Mouse (Mus musculus) neural tube, embryonic 12.5 days (tissue): Measurements from ENCODE around the gene Sap18b. TPM values are rescaled to one million over a fixed set of nuclear protein-coding genes. Genes with fewer than 3 reads are reported as not detected.
A peak's percentile ranks its signal among the peaks of the same experiment; 100 is the strongest.

ENCODE experiments used
- ATAC-seq: fragments of 200-750 bp; cut with Nextera tagmentation; 2 replicates; pipeline ENCODE4 v1.8.0; 2017; ENCODE audit warnings: low read depth, mild to moderate bottlenecking, moderate TSS enrichment, moderate library complexity; ENCODE audit not compliant: low FRiP score
- H3K27ac ChIP-seq: fragments of 300-500 bp; sonication (generic); 2 replicates; pipeline ENCODE4 v1.5.1; 2016
- H3K27me3 ChIP-seq: fragments of 300-500 bp; sonication (generic); replicated peaks from 2 replicates; pipeline ENCODE4 v1.6.1; 2016; ENCODE audit warnings: mild to moderate bottlenecking
- H3K36me3 ChIP-seq: fragments of 300-500 bp; sonication (generic); 2 replicates; pipeline ENCODE4 v1.6.1; 2016; ENCODE audit warnings: mild to moderate bottlenecking
- H3K4me1 ChIP-seq: fragments of 300-500 bp; sonication (generic); 2 replicates; pipeline ENCODE4 v1.6.1; 2016
- H3K4me2 ChIP-seq: fragments of 300-500 bp; sonication (generic); replicated peaks from 2 replicates; pipeline ENCODE4 v1.6.1; 2016; ENCODE audit warnings: mild to moderate bottlenecking
- H3K4me3 ChIP-seq: fragments of 300-500 bp; sonication (generic); 2 replicates; pipeline ENCODE4 v1.5.1; 2016
- H3K9ac ChIP-seq: fragments of 300-500 bp; sonication (generic); 2 replicates; pipeline ENCODE4 v1.6.1; 2016; ENCODE audit warnings: mild to moderate bottlenecking
- H3K9me3 ChIP-seq: fragments of 300-500 bp; sonication (generic); 2 replicates; pipeline ENCODE4 v1.6.1; 2016; ENCODE audit warnings: mild to moderate bottlenecking
- WGBS: fragments of 180-500 bp; shearing (Covaris S2); methylation state at CpG from one replicate; pipeline ENCODE4 v1.1.7; 2016; 5-methylcytosine and 5-hydroxymethylcytosine counted together
- polyA plus RNA-seq: library from polyadenylated mRNA; unstranded; fragments of >200 nt; fragmentation: Nextera tagmentation; extraction: Ambion mirVana; gene quantifications from 2 replicates; pipeline ENCODE4 v1.2.1, GENCODE M21; 2016

Gene Sap18b
- polyA plus RNA-seq, 1 experiment from 2014 or later, result 355 TPM

GRCm38 (mm10) chr8:95806461-95807191, 18.5 kb upstream of the Sap18b start:
- Histone ChIP-seq H3K4me2 (peak overlapping the region; percentile 93), H3K27ac (peak overlapping the region; percentile 72), H3K9ac (peak overlapping the region; percentile 98), H3K36me3 (peaks cover 5% of the 10 kb centered on the region), H3K9me3 (no peaks in the 10 kb centered on the region), H3K4me3 (peak overlapping the region; percentile 99), H3K27me3 (no peaks in the 10 kb centered on the region), H3K4me1 (peaks cover 20% of the 10 kb centered on the region)
- WGBS, result under 1% methylated on average over 65 of the region's 69 CpGs
- peak; percentile 7; the same call in 1 of the 2 replicates for ATAC-seq

- peak within 1 kb of the TSS; percentile 98 for H3K9ac ChIP-seq
- no peaks in the 10 kb centered on the region for H3K27me3 ChIP-seq
- WGBS, result under 1% methylated on average over 44 of the region's 44 CpGs
- peak; percentile 98 for ATAC-seq
- no peaks in the 10 kb centered on the region; the same call in 1 of the 2 replicates for H3K36me3 ChIP-seq
- peaks cover 20% of the 10 kb centered on the region for H3K4me1 ChIP-seq
- no peaks in the 10 kb centered on the region for H3K9me3 ChIP-seq
- peak within 1 kb of the TSS; percentile 76 for H3K27ac ChIP-seq
- peak within 1 kb of the TSS; percentile 99 for H3K4me3 ChIP-seq
- peak within 1 kb of the TSS; percentile 93 for H3K4me2 ChIP-seq
Measured at GRCm38 (mm10) chr8:95807331-95807843, 17.8 kb upstream of the Sap18b start, which contains the start of gene Cnot1. Gene Cnot1 (minus strand): TSS chr8:95807464.

GRCm38 (mm10) chr8:95807861-95808260, 17.3 kb upstream of the Sap18b start:
- peak; percentile 95 for ATAC-seq
- no peaks in the 10 kb centered on the region for H3K27me3 ChIP-seq
- H3K9me3 ChIP-seq, result no peaks in the 10 kb centered on the region
- peak overlapping the region; percentile 99 for H3K4me3 ChIP-seq
- WGBS, result under 1% methylated on average over 20 of the region's 20 CpGs
- H3K27ac ChIP-seq, result peak overlapping the region; percentile 76; the same call in 1 of the 2 replicates
- peaks cover 20% of the 10 kb centered on the region for H3K4me1 ChIP-seq
- H3K36me3 ChIP-seq, result no peaks in the 10 kb centered on the region; the same call in 1 of the 2 replicates
- peak overlapping the region; percentile 44; the same call in 1 of the 2 replicates for H3K9ac ChIP-seq
- peak overlapping the region; percentile 93 for H3K4me2 ChIP-seq

GRCm38 (mm10) chr8:95808631-95809030, 16.5 kb upstream of the Sap18b start:
- H3K4me1 ChIP-seq, result peaks cover 20% of the 10 kb centered on the region
- H3K4me3 ChIP-seq, result no peak overlapping the region
- ATAC-seq, result no peak
- H3K9ac ChIP-seq, result no peak overlapping the region
- no peak overlapping the region for H3K27ac ChIP-seq
- H3K9me3 ChIP-seq, result no peaks in the 10 kb centered on the region
- WGBS, result 89% methylated on average over 4 of the region's 4 CpGs
- H3K27me3 ChIP-seq, result no peaks in the 10 kb centered on the region
- no peak overlapping the region for H3K4me2 ChIP-seq
- H3K36me3 ChIP-seq, result no peaks in the 10 kb centered on the region; the same call in 1 of the 2 replicates

GRCm38 (mm10) chr8:95809116-95809515, 16.0 kb upstream of the Sap18b start:
- ATAC-seq, result no peak
- Histone ChIP-seq H3K27ac (no peak overlapping the region), H3K4me2 (no peak overlapping the region), H3K4me3 (no peak overlapping the region), H3K9ac (no peak overlapping the region), H3K36me3 (no peaks in the 10 kb centered on the region; the same call in 1 of the 2 replicates), H3K27me3 (no peaks in the 10 kb centered on the region), H3K4me1 (peaks cover 20% of the 10 kb centered on the region), H3K9me3 (no peaks in the 10 kb centered on the region)
- WGBS, result 82% methylated on average over 5 of the region's 5 CpGs

GRCm38 (mm10) chr8:95810184-95810591, 15.0 kb upstream of the Sap18b start:
- 63% methylated on average over 3 of the region's 3 CpGs for whole genome bisulfite sequencing
- Histone ChIP-seq H3K9me3 (no peaks in the 10 kb centered on the region), H3K4me2 (no peak overlapping the region), H3K36me3 (no peaks in the 10 kb centered on the region; the same call in 1 of the 2 replicates), H3K27me3 (no peaks in the 10 kb centered on the region), H3K27ac (no peak overlapping the region), H3K9ac (no peak overlapping the region), H3K4me3 (no peak overlapping the region), H3K4me1 (peaks cover 13% of the 10 kb centered on the region)
- ATAC-seq, result no peak

- no peak for ATAC-seq
- no peak overlapping the region for H3K27ac ChIP-seq
- H3K4me2 ChIP-seq, result no peak overlapping the region
- no peaks in the 10 kb centered on the region; the same call in 1 of the 2 replicates for H3K27me3 ChIP-seq
- no peaks in the 10 kb centered on the region for H3K9me3 ChIP-seq
- H3K4me3 ChIP-seq, result no peak overlapping the region
- 40% methylated on average over 6 of the region's 6 CpGs for WGBS
- no peaks in the 10 kb centered on the region for H3K36me3 ChIP-seq
- no peaks in the 10 kb centered on the region; the same call in 1 of the 2 replicates for H3K4me1 ChIP-seq
- H3K9ac ChIP-seq, result no peak overlapping the region
Measured at GRCm38 (mm10) chr8:95816044-95816708, 9.0 kb upstream of the Sap18b start.

GRCm38 (mm10) chr8:95817597-95817996, 7.5 kb upstream of the Sap18b start:
- H3K9ac ChIP-seq, result no peak overlapping the region
- H3K36me3 ChIP-seq, result no peaks in the 10 kb centered on the region
- H3K27me3 ChIP-seq, result no peaks in the 10 kb centered on the region; the same call in 1 of the 2 replicates
- H3K4me3 ChIP-seq, result no peak overlapping the region
- H3K9me3 ChIP-seq, result no peaks in the 10 kb centered on the region
- H3K27ac ChIP-seq, result no peak overlapping the region
- 57% methylated on average over 3 of the region's 3 CpGs for WGBS
- no peak overlapping the region for H3K4me2 ChIP-seq
- ATAC-seq, result no peak
- no peaks in the 10 kb centered on the region; the same call in 1 of the 2 replicates for H3K4me1 ChIP-seq

GRCm38 (mm10) chr8:95818211-95818610, 6.9 kb upstream of the Sap18b start:
- WGBS, result 41% methylated on average over 1 of the region's 1 CpGs
- H3K9me3 ChIP-seq, result no peaks in the 10 kb centered on the region

GRCm38 (mm10) chr8:95821266-95821665, 3.9 kb upstream of the Sap18b start:
- Histone ChIP-seq H3K4me2 (no peak overlapping the region), H3K4me3 (no peak overlapping the region), H3K9ac (no peak overlapping the region), H3K36me3 (no peaks in the 10 kb centered on the region), H3K4me1 (no peaks in the 10 kb centered on the region; the same call in 1 of the 2 replicates), H3K9me3 (no peaks in the 10 kb centered on the region), H3K27me3 (no peaks in the 10 kb centered on the region; the same call in 1 of the 2 replicates), H3K27ac (no peak overlapping the region)
- no peak for ATAC-seq
- whole genome bisulfite sequencing, result 92% methylated on average over 6 of the region's 6 CpGs

More at GRCm38 (mm10) chr8:95818211-95818610, 6.9 kb upstream of the Sap18b start:
- no peak overlapping the region for H3K9ac ChIP-seq
- no peaks in the 10 kb centered on the region; the same call in 1 of the 2 replicates for H3K27me3 ChIP-seq
- H3K4me1 ChIP-seq, result no peaks in the 10 kb centered on the region; the same call in 1 of the 2 replicates
- H3K4me3 ChIP-seq, result no peak overlapping the region
- no peaks in the 10 kb centered on the region for H3K36me3 ChIP-seq
- H3K4me2 ChIP-seq, result no peak overlapping the region
- no peak for ATAC-seq
- H3K27ac ChIP-seq, result no peak overlapping the region

- Histone ChIP-seq H3K9me3 (no peaks in the 10 kb centered on the region), H3K36me3 (no peaks in the 10 kb centered on the region), H3K27me3 (no peaks in the 10 kb centered on the region; the same call in 1 of the 2 replicates), H3K4me3 (no peak overlapping the region), H3K4me1 (no peaks in the 10 kb centered on the region), H3K27ac (no peak overlapping the region), H3K4me2 (no peak overlapping the region), H3K9ac (no peak overlapping the region)
- ATAC-seq, result no peak
- 83% methylated on average over 5 of the region's 5 CpGs for WGBS
Measured at GRCm38 (mm10) chr8:95822096-95822495, 3.0 kb upstream of the Sap18b start.

GRCm38 (mm10) chr8:95822699-95823098, 2.4 kb upstream of the Sap18b start:
- Histone ChIP-seq H3K4me1 (no peaks in the 10 kb centered on the region), H3K9ac (no peak overlapping the region), H3K4me2 (no peak overlapping the region), H3K9me3 (no peaks in the 10 kb centered on the region), H3K36me3 (no peaks in the 10 kb centered on the region), H3K4me3 (no peak overlapping the region), H3K27ac (no peak overlapping the region), H3K27me3 (no peaks in the 10 kb centered on the region; the same call in 1 of the 2 replicates)
- ATAC-seq, result no peak
- 79% methylated on average over 3 of the region's 3 CpGs for WGBS
